Mouse (Mus musculus) MEL-GATA-1-ER (cell line): Measurements from ENCODE around the gene Fndc7.

Experiments used
- DNase-seq: peaks from one replicate; pipeline ENCODE4 v3.0.0-alpha.2; 2012; ENCODE audit warnings: low read depth; ENCODE audit errors: extremely low read depth

Gene Fndc7

DNA sequence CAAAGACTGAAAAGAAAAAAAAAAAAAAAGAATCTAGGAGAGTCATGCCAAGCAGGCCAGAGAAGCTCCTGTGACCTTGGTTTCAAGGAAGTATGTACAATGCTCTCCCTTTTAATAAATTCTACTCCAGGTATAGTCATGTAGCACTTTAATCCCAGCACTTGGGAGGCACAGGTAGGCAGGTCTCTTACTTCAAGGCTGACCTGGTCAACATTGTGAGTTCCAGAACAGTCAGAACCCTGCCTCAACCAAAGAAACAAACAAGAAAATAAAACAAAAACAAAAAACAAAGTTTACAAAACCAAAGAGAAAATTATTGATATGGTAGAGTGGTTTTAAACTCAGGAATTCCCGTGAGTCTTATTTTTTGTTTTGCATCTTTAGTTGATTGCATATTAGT is at the start of gene Fndc7:
Gene Fndc7, minus strand, starts transcription at position 101 of the 400 bp plus-strand sequence.
- no peak for DNase-seq

DNA sequence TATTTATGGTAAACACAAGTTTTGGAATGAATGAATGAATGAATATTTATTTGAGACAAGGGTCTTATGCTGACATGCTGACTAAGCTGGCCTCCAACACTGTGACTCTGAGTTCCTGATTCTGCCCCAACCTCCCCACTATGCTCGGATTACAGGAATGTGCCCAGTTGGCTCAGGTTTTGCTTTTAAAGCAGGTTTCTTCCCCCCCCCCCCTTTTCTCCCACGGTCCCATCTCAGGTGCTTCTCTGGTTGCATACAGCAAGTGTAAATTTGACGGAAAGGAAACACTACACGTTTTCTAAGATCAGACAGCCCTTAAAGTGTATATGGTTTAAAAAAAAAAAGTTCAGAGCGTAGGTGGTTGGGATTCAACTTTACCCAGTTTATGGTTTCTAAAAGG is 49.8 kb upstream of the Fndc7 start, which contains the start of gene Henmt1:
Gene Henmt1, plus strand, starts transcription at position 301 of the 400 bp plus-strand sequence.
- no peak for DNase-seq

GRCm38 (mm10) chr3:108938691-108939090 is 48.9 kb upstream of the Fndc7 start:
- no peak for DNase-seq

- DNase-seq: no peak
Observed at GRCm38 (mm10) chr3:108933557-108933956, 43.7 kb upstream of the Fndc7 start.

DNA sequence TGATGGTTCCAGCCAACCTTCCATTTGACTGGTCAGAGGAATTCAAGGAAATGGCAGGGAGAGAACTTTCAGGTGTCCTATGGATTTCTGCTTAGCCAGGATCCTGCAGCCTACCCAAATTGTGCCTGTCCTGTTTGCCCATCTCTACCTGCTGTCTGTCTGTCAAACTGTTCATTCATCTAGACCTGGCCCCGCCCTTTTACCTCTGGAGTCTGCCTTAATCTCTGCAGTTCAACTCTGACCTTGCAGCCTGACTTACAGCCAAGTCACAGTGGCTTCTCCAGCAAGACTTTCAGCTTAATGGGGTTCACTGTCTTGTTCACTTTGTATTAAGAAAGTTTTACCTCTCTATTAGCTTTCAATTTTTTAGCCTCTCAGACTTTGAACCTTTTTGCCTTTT is 36.5 kb upstream of the Fndc7 start:
- DNase-seq: no peak

DNA sequence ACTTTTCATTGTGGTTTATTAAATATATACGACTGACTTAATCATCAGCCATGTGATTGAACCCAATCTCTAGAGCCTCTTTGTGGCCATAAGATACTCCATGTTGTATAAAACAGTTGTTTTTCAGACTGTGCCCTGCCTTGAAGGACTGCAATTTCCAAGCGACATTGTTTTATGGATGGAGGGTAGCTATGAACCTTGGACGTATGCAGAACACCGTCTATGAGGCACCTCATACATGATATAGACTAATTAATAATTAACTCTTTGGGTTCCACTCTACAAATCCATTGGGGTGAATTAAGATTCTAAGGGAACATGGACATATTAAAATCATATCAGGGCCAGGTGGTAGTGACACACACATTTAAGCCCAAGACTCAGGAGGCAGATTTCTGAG is 35.9 kb upstream of the Fndc7 start:
- no peak for DNase-seq

DNA sequence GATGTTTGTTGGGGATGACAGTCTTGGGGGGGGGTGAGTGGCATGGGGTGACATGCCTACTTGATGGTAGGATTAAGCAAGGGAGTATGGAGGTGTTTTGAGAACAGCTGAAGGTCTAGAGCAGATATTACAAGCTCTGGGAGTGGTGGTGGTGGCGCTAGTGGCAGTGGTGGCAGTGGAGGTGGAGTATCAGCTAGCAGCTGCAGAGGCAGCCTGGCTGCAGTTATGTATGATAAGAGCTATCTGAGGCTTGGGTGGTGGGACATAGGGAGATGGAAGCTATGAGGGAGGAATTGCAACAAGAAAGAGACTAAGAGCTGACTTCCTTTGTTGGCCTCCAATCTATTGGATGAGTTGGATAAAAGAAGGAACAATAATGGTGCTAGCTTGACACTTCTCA is 32.0 kb upstream of the Fndc7 start:
- DNase-seq: no peak

DNA sequence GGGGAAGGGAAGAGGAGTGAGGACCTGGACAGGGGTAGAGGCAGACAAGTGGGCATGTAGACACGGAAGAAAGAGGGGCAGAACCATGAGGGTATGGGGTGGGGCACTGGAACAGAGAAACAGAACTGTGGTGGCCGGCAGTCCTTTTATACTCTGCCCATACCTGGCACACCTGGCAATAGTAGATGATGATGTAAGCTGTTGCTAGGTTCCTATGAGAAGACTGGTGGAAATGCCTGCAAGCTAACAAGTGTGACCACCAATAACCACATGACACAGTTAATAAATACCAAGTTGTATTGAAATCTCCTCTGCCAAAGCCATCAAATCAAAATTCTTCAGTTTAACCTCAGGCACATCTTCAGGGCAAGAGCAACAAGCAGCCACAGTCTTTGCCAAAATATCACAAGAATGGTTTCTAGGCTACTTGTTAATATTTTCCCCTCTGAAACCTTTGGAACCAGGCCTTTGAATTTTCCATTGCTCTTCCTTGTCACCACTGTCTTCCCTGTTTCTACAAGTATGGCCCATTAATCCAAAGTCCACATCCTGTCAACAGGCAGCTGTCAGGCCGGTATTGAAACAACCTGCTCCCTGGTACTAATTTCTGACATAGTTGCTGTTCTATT is 30.7 kb upstream of the Fndc7 start:
- DNase-seq: no peak

- no peak for DNase-seq
Observed at GRCm38 (mm10) chr3:108918852-108919251, 29.0 kb upstream of the Fndc7 start.

- no peak for DNase-seq
Observed at GRCm38 (mm10) chr3:108917986-108918385, 28.2 kb upstream of the Fndc7 start.

GRCm38 (mm10) chr3:108916857-108917256 is 27.0 kb upstream of the Fndc7 start:
- peak; percentile 54 for DNase-seq

- DNase-seq: no peak
Observed at GRCm38 (mm10) chr3:108915999-108916398, 26.2 kb upstream of the Fndc7 start.

DNA sequence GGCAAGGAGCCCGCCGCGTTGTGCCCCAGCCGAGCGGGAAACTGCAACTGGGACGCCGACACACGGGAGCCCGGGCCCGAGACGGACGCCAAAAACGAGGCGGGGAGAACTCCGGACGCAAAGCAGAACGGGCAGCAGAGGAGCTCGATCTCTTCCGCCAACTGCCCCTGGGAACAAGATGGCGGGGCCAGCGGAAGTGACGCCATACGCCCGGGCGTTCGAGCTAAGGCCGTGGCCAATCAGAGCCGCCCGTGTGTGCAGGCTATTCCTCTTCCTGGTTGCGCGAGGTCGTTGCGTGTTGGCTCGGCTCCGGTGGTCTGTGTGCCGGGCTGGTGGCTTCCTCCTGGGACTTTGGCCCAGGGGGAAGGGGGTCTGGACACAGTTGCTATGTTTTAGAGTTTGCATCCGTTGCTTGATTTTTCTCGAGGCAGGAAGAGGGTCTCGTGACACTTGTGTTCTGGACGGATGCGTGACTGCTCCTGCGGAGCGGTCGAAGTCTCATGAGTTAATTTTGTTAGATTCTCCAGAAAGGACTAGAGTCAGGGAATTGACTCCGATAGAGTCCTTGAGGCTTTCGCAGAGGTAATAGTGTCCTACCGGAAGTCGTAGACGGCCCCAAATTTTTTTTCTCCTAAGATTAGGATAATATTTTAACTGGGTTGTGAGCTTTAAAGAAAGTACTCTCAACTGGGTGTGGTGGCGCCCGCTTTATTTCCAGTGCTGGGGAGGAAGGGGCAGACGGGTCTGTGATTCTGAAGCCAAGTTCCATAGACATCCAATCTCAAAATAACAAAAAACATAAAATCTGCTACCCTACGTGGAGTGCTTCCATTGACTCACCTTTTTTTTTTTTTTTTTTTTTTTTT is 22.0 kb upstream of the Fndc7 start, which contains the start of gene Prpf38b:
Gene Prpf38b, minus strand, starts transcription at position 180 of the 866 bp plus-strand sequence.
- DNase-seq: peak; percentile 95

- peak; percentile 66 for DNase-seq
Observed at GRCm38 (mm10) chr3:108911081-108911547, 21.3 kb upstream of the Fndc7 start.

DNA sequence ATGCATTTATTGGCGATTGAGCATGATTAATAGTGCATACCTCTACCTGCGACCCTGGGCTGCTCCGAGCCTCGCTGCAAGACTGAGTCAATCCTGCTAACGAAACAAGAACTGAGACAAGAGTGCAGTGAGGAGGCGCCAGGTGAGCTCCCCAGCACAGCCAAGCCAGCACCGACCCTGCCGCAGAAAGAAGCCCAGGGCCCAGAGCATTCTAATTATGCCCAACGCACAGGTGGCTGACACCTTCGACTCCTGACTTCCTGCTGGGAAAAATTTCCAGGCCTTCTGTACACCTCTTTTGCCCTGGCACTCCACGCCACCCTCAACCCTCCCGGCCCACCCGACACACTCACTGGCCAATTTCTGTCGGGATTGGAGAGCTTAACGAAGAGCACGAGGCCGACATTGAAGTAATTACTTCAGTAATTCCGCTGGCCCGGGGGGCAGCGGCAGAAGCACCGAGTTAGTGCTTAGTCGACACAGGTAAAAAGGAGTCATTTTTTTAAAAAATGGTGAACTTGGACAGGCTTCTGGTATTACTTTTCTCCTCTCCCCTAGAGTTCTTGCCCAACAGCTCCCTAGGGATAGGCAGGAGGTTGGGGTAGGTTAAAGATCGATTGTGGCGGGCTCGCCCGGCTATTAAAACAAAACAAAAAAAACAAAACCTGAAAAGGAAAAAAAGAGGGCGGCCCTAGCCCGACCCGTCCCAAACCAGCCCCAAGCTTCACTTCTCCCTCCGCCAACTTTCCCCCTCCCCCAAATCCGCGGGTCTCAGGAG is 20.7 kb upstream of the Fndc7 start:
- no peak for DNase-seq

DNA sequence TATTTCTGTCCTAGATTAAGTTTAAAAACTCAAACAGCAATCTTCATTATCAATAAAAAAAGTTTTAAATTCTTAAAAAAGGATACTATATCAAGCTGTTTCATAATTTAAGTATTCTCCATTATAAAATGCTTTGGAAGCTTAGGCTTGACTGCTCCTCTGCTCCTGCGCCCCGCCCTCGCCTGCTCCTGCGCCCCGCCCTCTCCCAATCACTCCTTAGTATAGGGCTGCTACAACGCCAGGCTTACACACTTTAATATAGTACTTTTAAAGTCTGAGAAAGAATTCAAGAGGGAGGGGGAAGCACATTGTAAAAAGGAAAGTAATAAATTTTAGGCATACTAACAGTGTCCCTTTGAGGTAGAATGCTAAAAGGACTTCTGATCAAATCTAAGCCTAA is 13.1 kb upstream of the Fndc7 start:
- no peak for DNase-seq

GRCm38 (mm10) chr3:108902038-108902437 is 12.2 kb upstream of the Fndc7 start:
- no peak for DNase-seq

DNA sequence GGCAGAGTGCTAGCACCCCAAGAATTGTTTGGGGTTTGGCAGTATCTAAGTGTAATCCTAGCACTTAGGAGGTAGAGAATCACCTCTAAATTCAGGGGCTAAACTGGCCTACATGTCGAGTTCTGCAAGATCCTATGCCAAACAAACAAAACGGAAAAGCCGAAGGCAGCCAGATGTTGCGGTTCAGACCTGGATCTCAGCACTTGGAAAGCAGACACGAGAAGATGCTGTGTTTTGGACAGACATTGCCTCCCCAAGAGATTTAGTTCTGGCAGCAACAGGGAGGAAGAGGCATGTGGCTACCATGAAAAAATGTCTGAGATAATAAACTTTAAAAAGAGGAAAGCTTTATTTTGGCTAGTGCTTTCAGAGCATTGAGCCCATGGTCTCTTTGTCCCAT is 10.9 kb upstream of the Fndc7 start:
- DNase-seq: no peak

- no peak for DNase-seq
Observed at GRCm38 (mm10) chr3:108900147-108900546, 10.3 kb upstream of the Fndc7 start.

GRCm38 (mm10) chr3:108898640-108899039 is 8.8 kb upstream of the Fndc7 start:
- no peak for DNase-seq

- DNase-seq: no peak
Observed at GRCm38 (mm10) chr3:108892914-108893313, 3.1 kb upstream of the Fndc7 start.

GRCm38 (mm10) chr3:108892080-108892479 is 2.3 kb upstream of the Fndc7 start:
- DNase-seq: no peak
